Mouse (Mus musculus): ENCODE measurements around the gene Gp9. TPM values are rescaled to one million over a fixed set of nuclear protein-coding genes. Genes with fewer than 3 reads are reported as not detected.

The Gp9 gene
- total and polyA plus RNA-seq, 3 experiments = 0.94 to 9.9 (median 5.8) TPM

- 88% methylated on average over 1 of the region's 1 CpGs for WGBS
- H3K27ac ChIP-seq = no peak overlapping the region
- no peak for DNase-seq
These were observed 1.2 kb upstream of the Gp9 start for GRCm38 (mm10) chr6:87776663-87777062.

GRCm38 (mm10) chr6:87778294-87779173, 662 bp downstream of the Gp9 start:
- H3K36me3 ChIP-seq (ENCODE audit: control insufficient read depth, insufficient read depth, low read length) = no peaks in the 10 kb centered on the region
- TF ChIP-seq POLR2A (IDR thresholded peaks at IDR 0.05; ENCODE audit: insufficient read depth, low read depth, low read length) = no peak
- no peak for TF ChIP-seq EP300 (IDR thresholded peaks at IDR 0.05; ENCODE audit: insufficient read depth, low read depth, low read length)
- TF ChIP-seq CTCF (IDR thresholded peaks at IDR 0.05) = no peak
- no peaks in the 10 kb centered on the region for H3K79me2 ChIP-seq (replicated peaks; ENCODE audit: control insufficient read depth, insufficient read depth, low read length)
- no peak overlapping the region for H3K27ac ChIP-seq
- DNase-seq = peak in 1 of 2 experiments; percentile 35
- H3K9ac ChIP-seq (ENCODE audit: low read depth, low read length) = no peak overlapping the region
- H3K4me3 ChIP-seq = no peak overlapping the region
- intact Hi-C loops (cut with DNase I) = no loop called here
- H3K27me3 ChIP-seq (ENCODE audit: control insufficient read depth, insufficient read depth, low read length) = no peaks in the 10 kb centered on the region
- WGBS = 43% methylated on average over 11 of the region's 11 CpGs
- no peaks in the 10 kb centered on the region for H3K4me1 ChIP-seq (ENCODE audit: control insufficient read depth, insufficient read depth, low read length)

More at GRCm38 (mm10) chr6:87776663-87777062, 1.2 kb upstream of the Gp9 start:
- no peak overlapping the region for H3K4me3 ChIP-seq
- H3K9ac ChIP-seq (ENCODE audit: low read depth, low read length) = no peak overlapping the region
- H3K36me3 ChIP-seq (ENCODE audit: control insufficient read depth, insufficient read depth, low read length) = no peaks in the 10 kb centered on the region
- H3K79me2 ChIP-seq (replicated peaks; ENCODE audit: control insufficient read depth, insufficient read depth, low read length) = no peaks in the 10 kb centered on the region
- no peaks in the 10 kb centered on the region for H3K4me1 ChIP-seq (ENCODE audit: control insufficient read depth, insufficient read depth, low read length)
- intact Hi-C loops (cut with DNase I) = no loop called here
- no peaks in the 10 kb centered on the region for H3K27me3 ChIP-seq (ENCODE audit: control insufficient read depth, insufficient read depth, low read length)
- no peak for TF ChIP-seq POLR2A (IDR thresholded peaks at IDR 0.05; ENCODE audit: insufficient read depth, low read depth, low read length)
- TF ChIP-seq EP300 (IDR thresholded peaks at IDR 0.05; ENCODE audit: insufficient read depth, low read depth, low read length) = no peak
- TF ChIP-seq CTCF (IDR thresholded peaks at IDR 0.05) = no peak

GRCm38 (mm10) chr6:87779174-87780165, 1.6 kb downstream of the Gp9 start:
- no peak overlapping the region for H3K27ac ChIP-seq
- no peak for DNase-seq
- WGBS = 87% methylated on average over 11 of the region's 11 CpGs
- H3K36me3 ChIP-seq (ENCODE audit: control insufficient read depth, insufficient read depth, low read length) = no peaks in the 10 kb centered on the region
- intact Hi-C loops (cut with DNase I) = no loop called here
- TF ChIP-seq EP300 (IDR thresholded peaks at IDR 0.05; ENCODE audit: insufficient read depth, low read depth, low read length) (no peak), CTCF (IDR thresholded peaks at IDR 0.05) (peak; percentile 54)
- H3K9ac ChIP-seq (ENCODE audit: low read depth, low read length) = no peak overlapping the region
- no peaks in the 10 kb centered on the region for H3K4me1 ChIP-seq (ENCODE audit: control insufficient read depth, insufficient read depth, low read length)
- H3K27me3 ChIP-seq (ENCODE audit: control insufficient read depth, insufficient read depth, low read length) = no peaks in the 10 kb centered on the region
- no peak overlapping the region for H3K4me3 ChIP-seq
- H3K79me2 ChIP-seq (replicated peaks; ENCODE audit: control insufficient read depth, insufficient read depth, low read length) = no peaks in the 10 kb centered on the region

DNA sequence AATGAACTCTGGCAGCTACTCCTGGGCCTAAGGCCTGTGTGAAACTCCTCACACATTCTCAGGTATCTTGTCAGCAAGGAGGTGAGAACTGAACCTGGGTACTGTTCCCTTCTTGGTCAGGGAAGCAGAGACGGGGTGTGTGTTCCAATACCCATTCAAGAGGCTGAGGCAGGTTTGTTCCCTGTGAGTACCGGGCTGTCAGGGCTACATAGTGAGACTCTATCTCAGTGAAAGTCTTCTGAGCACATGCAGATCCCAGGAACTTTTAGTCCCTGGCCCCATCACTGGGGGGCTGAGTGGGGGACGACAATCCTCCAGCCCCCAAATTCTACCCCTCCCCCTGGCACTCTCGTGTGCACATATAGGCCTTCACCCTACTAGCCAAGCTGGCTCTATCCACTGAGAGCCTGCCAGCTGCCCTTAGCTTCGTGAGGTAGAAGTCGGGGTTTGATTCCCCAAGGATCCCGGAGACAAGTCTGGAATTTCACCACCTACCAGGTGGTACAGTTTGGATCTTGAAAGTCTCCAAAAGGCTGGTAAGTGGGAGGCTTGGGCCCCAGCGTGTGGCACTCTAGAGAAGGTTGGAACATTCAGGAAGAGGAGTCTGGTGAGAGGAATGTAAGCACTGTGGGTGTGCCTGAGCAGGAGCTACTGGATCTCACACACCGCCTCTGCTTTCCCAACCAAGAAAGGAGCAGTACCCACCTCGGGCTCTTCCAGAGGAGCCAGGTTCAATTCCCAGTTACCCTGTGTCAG, 2.9 kb downstream of the Gp9 start:
- no peak for TF ChIP-seq EP300 (IDR thresholded peaks at IDR 0.05; ENCODE audit: insufficient read depth, low read depth, low read length)
- no peak for TF ChIP-seq CTCF (IDR thresholded peaks at IDR 0.05)
- TF ChIP-seq POLR2A (IDR thresholded peaks at IDR 0.05; ENCODE audit: insufficient read depth, low read depth, low read length) = no peak
- Histone ChIP-seq H3K9ac (ENCODE audit: low read depth, low read length) (no peak overlapping the region), H3K27ac (no peak overlapping the region), H3K79me2 (replicated peaks; ENCODE audit: control insufficient read depth, insufficient read depth, low read length) (no peaks in the 10 kb centered on the region), H3K27me3 (ENCODE audit: control insufficient read depth, insufficient read depth, low read length) (no peaks in the 10 kb centered on the region), H3K4me1 (ENCODE audit: control insufficient read depth, insufficient read depth, low read length) (no peaks in the 10 kb centered on the region), H3K4me3 (no peak overlapping the region), H3K36me3 (ENCODE audit: control insufficient read depth, insufficient read depth, low read length) (no peaks in the 10 kb centered on the region)
- intact Hi-C loops (cut with DNase I) = no loop called here
- DNase-seq = no peak
- 79% methylated on average over 10 of the region's 10 CpGs for WGBS

GRCm38 (mm10) chr6:87784033-87784432, 6.2 kb downstream of the Gp9 start:
- Histone ChIP-seq H3K4me1 (ENCODE audit: control insufficient read depth, insufficient read depth, low read length) (peaks cover 4% of the 10 kb centered on the region; the same call in 1 of the 2 replicates), H3K27me3 (ENCODE audit: control insufficient read depth, insufficient read depth, low read length) (no peaks in the 10 kb centered on the region), H3K9ac (ENCODE audit: low read depth, low read length) (no peak overlapping the region), H3K27ac (no peak overlapping the region), H3K79me2 (replicated peaks; ENCODE audit: control insufficient read depth, insufficient read depth, low read length) (no peaks in the 10 kb centered on the region), H3K36me3 (ENCODE audit: control insufficient read depth, insufficient read depth, low read length) (no peaks in the 10 kb centered on the region), H3K4me3 (no peak overlapping the region)
- DNase-seq = no peak
- no peak for TF ChIP-seq POLR2A (IDR thresholded peaks at IDR 0.05; ENCODE audit: insufficient read depth, low read depth, low read length)
- no peak for TF ChIP-seq CTCF (IDR thresholded peaks at IDR 0.05)
- TF ChIP-seq EP300 (IDR thresholded peaks at IDR 0.05; ENCODE audit: insufficient read depth, low read depth, low read length) = no peak
- WGBS = 46% methylated on average over 8 of the region's 8 CpGs
- intact Hi-C loops (cut with DNase I) = no loop called here
